Mouse (Mus musculus) stomach, embryonic 14.5 days (tissue): ENCODE data around the gene Pld5. TPM values are rescaled to one million over a fixed set of nuclear protein-coding genes. Genes with fewer than 3 reads are reported as not detected.

Experiments
- ATAC-seq: fragments of 200-750 bp; cut with Nextera tagmentation; 2 replicates; pipeline ENCODE4 v1.8.0; 2017; ENCODE audit warnings: low read depth, moderate TSS enrichment; ENCODE audit not compliant: insufficient number of reproducible peaks, insufficient read depth, low FRiP score
- H3K27ac ChIP-seq: fragments of 300-500 bp; sonication (generic); 2 replicates; pipeline ENCODE4 v1.5.1; 2014; ENCODE audit warnings: mild to moderate bottlenecking, low read length, moderate library complexity, mixed read lengths
- H3K27me3 ChIP-seq: fragments of 300-500 bp; sonication (generic); 2 replicates; pipeline ENCODE4 v1.6.1; 2014; ENCODE audit warnings: low read length, control low read depth, mixed read lengths; ENCODE audit not compliant: control insufficient read depth, insufficient read depth
- H3K36me3 ChIP-seq: fragments of 300-500 bp; sonication (generic); 2 replicates; pipeline ENCODE4 v1.6.1; 2014; ENCODE audit warnings: mild to moderate bottlenecking, control low read depth, low read length, moderate library complexity, mixed read lengths; ENCODE audit not compliant: control insufficient read depth, insufficient read depth
- H3K4me1 ChIP-seq: fragments of 300-500 bp; sonication (generic); 2 replicates; pipeline ENCODE4 v1.6.1; 2014; ENCODE audit warnings: low read length, control low read depth, mixed read lengths; ENCODE audit not compliant: control insufficient read depth, insufficient read depth
- H3K4me2 ChIP-seq: fragments of 300-500 bp; sonication (generic); replicated peaks from 2 replicates; pipeline ENCODE4 v1.6.1; 2014; ENCODE audit warnings: low read depth, low read length, control low read depth
- H3K4me3 ChIP-seq: fragments of 300-500 bp; sonication (generic); 2 replicates; pipeline ENCODE4 v1.5.1; 2014; ENCODE audit warnings: low read depth, low read length, control low read depth
- H3K9ac ChIP-seq: fragments of 300-500 bp; sonication (generic); replicated peaks from 2 replicates; pipeline ENCODE4 v1.6.1; 2014; ENCODE audit warnings: low read depth, mild to moderate bottlenecking, control low read depth, low read length, moderate library complexity, mixed read lengths
- H3K9me3 ChIP-seq: fragments of 300-500 bp; sonication (generic); 2 replicates; pipeline ENCODE4 v1.6.1; 2016; ENCODE audit warnings: low read depth, low read length, control low read depth; ENCODE audit not compliant: control insufficient read depth
- WGBS: fragments of 180-500 bp; shearing (Covaris S2); extraction: QIAGEN DNeasy Blood & Tissue Kit; methylation state at CpG from one replicate; pipeline ENCODE4 v1.1.7; 2014; 5-methylcytosine and 5-hydroxymethylcytosine counted together
- polyA plus RNA-seq: library from polyadenylated mRNA; unstranded; fragments of >200 nt; fragmentation: Nextera tagmentation; extraction: Ambion mirVana; gene quantifications from 2 replicates; pipeline ENCODE4 v1.2.1, GENCODE M21; 2014

The Pld5 gene
- polyA plus RNA-seq, 1 experiment from 2014 or later = 1.2 TPM

- WGBS = 91% methylated on average over 7 of the region's 7 CpGs
- no peak overlapping the region for H3K4me3 ChIP-seq
- no peaks in the 10 kb centered on the region for H3K9me3 ChIP-seq
- no peaks in the 10 kb centered on the region for H3K27me3 ChIP-seq
- no peaks in the 10 kb centered on the region for H3K36me3 ChIP-seq
- H3K4me2 ChIP-seq = no peak overlapping the region
- ATAC-seq = no peak
- H3K4me1 ChIP-seq = no peaks in the 10 kb centered on the region
- H3K27ac ChIP-seq = no peak overlapping the region
- no peak overlapping the region for H3K9ac ChIP-seq
Measured at GRCm38 (mm10) chr1:175943168-175943567, 331.9 kb downstream of the Pld5 start.

DNA sequence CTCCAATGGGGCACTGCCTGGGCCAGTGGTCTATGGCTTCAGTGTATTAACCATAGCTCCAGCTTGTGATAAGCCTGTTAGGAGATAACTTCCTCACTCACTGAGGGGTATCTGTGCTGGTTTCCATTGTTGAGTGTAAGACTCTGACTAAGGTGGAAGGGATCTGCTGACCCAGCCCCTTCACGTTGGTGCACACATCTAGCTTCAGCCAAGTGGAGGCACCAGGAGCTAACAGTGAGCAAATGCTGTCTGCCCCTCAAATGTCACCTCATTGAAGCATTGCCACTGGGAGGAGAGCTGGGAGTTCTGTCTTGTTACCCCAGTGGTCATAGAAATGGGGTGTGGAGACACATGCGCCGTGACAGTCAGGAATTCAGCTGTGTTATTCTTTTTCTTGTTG is 336.4 kb downstream of the Pld5 start:
- Histone ChIP-seq H3K4me2 (no peak overlapping the region), H3K9ac (no peak overlapping the region), H3K27ac (no peak overlapping the region), H3K27me3 (no peaks in the 10 kb centered on the region), H3K36me3 (no peaks in the 10 kb centered on the region), H3K4me1 (no peaks in the 10 kb centered on the region), H3K4me3 (no peak overlapping the region), H3K9me3 (no peaks in the 10 kb centered on the region)
- WGBS = 81% methylated on average over 3 of the region's 3 CpGs
- ATAC-seq = no peak

- WGBS = 14% methylated on average over 11 of the region's 11 CpGs
- Histone ChIP-seq H3K4me3 (no peak overlapping the region), H3K36me3 (no peaks in the 10 kb centered on the region), H3K4me2 (peak overlapping the region; percentile 38), H3K9ac (no peak overlapping the region), H3K27me3 (no peaks in the 10 kb centered on the region), H3K9me3 (no peaks in the 10 kb centered on the region), H3K27ac (no peak overlapping the region), H3K4me1 (no peaks in the 10 kb centered on the region)
- peak; percentile 82 for ATAC-seq
Measured at GRCm38 (mm10) chr1:175936282-175936737, 338.8 kb downstream of the Pld5 start.

DNA sequence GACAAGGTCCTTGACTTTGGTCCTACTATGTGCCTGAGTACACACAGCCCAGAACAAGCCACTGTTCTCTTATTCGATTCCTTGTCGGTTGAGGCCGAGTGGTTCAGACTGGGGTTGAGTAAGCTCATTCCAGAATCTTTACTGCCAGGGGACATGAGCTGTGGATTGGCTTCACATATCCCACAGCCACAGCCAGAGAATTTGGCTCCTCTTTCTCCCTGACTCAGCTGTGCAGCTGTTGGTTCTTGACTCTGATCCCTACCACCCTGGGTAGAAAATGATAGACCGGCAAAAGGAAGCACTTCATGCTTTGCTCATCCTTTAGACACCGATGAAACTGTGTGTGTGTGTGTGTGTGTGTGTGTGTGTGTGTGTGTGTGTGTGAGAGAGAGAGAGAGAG is 343.7 kb downstream of the Pld5 start:
- Histone ChIP-seq H3K4me1 (no peaks in the 10 kb centered on the region), H3K4me3 (no peak overlapping the region), H3K27me3 (no peaks in the 10 kb centered on the region), H3K27ac (no peak overlapping the region), H3K4me2 (no peak overlapping the region), H3K9me3 (no peaks in the 10 kb centered on the region), H3K9ac (no peak overlapping the region), H3K36me3 (no peaks in the 10 kb centered on the region)
- WGBS = 94% methylated on average over 5 of the region's 5 CpGs
- ATAC-seq = no peak

- no peak overlapping the region for H3K4me2 ChIP-seq
- H3K9ac ChIP-seq = no peak overlapping the region
- H3K27me3 ChIP-seq = no peaks in the 10 kb centered on the region
- no peak for ATAC-seq
- no peaks in the 10 kb centered on the region for H3K4me1 ChIP-seq
- H3K4me3 ChIP-seq = no peak overlapping the region
- no peaks in the 10 kb centered on the region for H3K9me3 ChIP-seq
- 52% methylated on average over 7 of the region's 7 CpGs for WGBS
- no peak overlapping the region for H3K27ac ChIP-seq
- H3K36me3 ChIP-seq = no peaks in the 10 kb centered on the region
Measured at GRCm38 (mm10) chr1:175923848-175924787, 351.0 kb downstream of the Pld5 start.

DNA sequence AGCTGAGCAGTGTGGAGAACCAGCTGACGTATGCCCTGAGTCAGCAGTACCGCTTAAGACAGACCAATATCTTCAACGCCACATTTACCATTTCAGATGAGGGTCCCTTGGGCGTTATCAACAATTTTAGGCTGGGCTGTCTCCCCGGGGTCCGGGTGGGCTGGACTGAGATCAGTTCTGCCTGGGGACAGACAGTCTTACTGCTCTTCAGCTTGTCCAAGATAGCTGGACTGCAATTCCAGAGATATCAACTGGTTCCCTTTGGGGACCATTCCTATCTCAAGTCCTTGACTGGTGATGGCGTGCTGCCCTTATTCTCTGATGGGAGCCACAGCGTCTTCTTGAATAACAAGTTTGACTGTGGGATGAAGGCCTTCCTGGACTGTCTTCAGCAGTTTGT is 354.0 kb downstream of the Pld5 start:
- Histone ChIP-seq H3K9ac (no peak overlapping the region), H3K4me3 (no peak overlapping the region), H3K9me3 (no peaks in the 10 kb centered on the region), H3K27me3 (no peaks in the 10 kb centered on the region), H3K36me3 (no peaks in the 10 kb centered on the region), H3K4me1 (no peaks in the 10 kb centered on the region), H3K4me2 (no peak overlapping the region), H3K27ac (no peak overlapping the region)
- 87% methylated on average over 8 of the region's 8 CpGs for WGBS
- no peak for ATAC-seq

- H3K9me3 ChIP-seq = no peaks in the 10 kb centered on the region
- H3K36me3 ChIP-seq = no peaks in the 10 kb centered on the region
- no peak within 1 kb of the TSS for H3K9ac ChIP-seq
- H3K27me3 ChIP-seq = no peaks in the 10 kb centered on the region
- WGBS = 86% methylated on average over 9 of the region's 9 CpGs
- ATAC-seq = no peak
- H3K4me3 ChIP-seq = no peak within 1 kb of the TSS
- no peak within 1 kb of the TSS for H3K4me2 ChIP-seq
- H3K4me1 ChIP-seq = no peaks in the 10 kb centered on the region
- no peak within 1 kb of the TSS for H3K27ac ChIP-seq
Measured at GRCm38 (mm10) chr1:175920029-175920428, 355.1 kb downstream of the Pld5 start, which contains the start of gene Gm38100. Gm38100 (plus strand) TSS chr1:175920329.

- H3K4me2 ChIP-seq = no peak overlapping the region
- no peaks in the 10 kb centered on the region for H3K4me1 ChIP-seq
- H3K9me3 ChIP-seq = no peaks in the 10 kb centered on the region
- no peak overlapping the region for H3K4me3 ChIP-seq
- ATAC-seq = peak; percentile 33; the same call in 1 of the 2 replicates
- 65% methylated on average over 5 of the region's 5 CpGs for WGBS
- peaks cover 3% of the 10 kb centered on the region; the same call in 1 of the 2 replicates for H3K36me3 ChIP-seq
- no peak overlapping the region for H3K27ac ChIP-seq
- H3K27me3 ChIP-seq = no peaks in the 10 kb centered on the region
- no peak overlapping the region for H3K9ac ChIP-seq
Measured at GRCm38 (mm10) chr1:175913728-175914303, 361.3 kb downstream of the Pld5 start.
